Mouse (Mus musculus): ENCODE measurements around the gene Ibtk.

- TF ChIP-seq CTCF (IDR thresholded peaks at IDR 0.05; ENCODE audit: low read depth, low read length), result no peak
- no peak for TF ChIP-seq POLR2A (IDR thresholded peaks at IDR 0.05; ENCODE audit: extremely low read depth, insufficient read depth, low read length)
Observed at GRCm38 (mm10) chr9:85777544-85777943, 28.4 kb upstream of the Ibtk start.

All from liver, adult 2 months (tissue).